Mouse (Mus musculus) neural tube, embryonic 12.5 days (tissue): ENCODE results near the gene Ptbp3. TPM values are rescaled to one million over a fixed set of nuclear protein-coding genes. Genes with fewer than 3 reads are reported as not detected.
A peak's percentile ranks its signal among the peaks of the same experiment; 100 is the strongest.

Source experiments
- ATAC-seq: fragments of 200-750 bp; cut with Nextera tagmentation; 2 replicates; pipeline ENCODE4 v1.8.0; 2017; ENCODE audit warnings: low read depth, mild to moderate bottlenecking, moderate TSS enrichment, moderate library complexity; ENCODE audit not compliant: low FRiP score
- H3K27ac ChIP-seq: fragments of 300-500 bp; sonication (generic); 2 replicates; pipeline ENCODE4 v1.5.1; 2016
- H3K27me3 ChIP-seq: fragments of 300-500 bp; sonication (generic); replicated peaks from 2 replicates; pipeline ENCODE4 v1.6.1; 2016; ENCODE audit warnings: mild to moderate bottlenecking
- H3K36me3 ChIP-seq: fragments of 300-500 bp; sonication (generic); 2 replicates; pipeline ENCODE4 v1.6.1; 2016; ENCODE audit warnings: mild to moderate bottlenecking
- H3K4me1 ChIP-seq: fragments of 300-500 bp; sonication (generic); 2 replicates; pipeline ENCODE4 v1.6.1; 2016
- H3K4me2 ChIP-seq: fragments of 300-500 bp; sonication (generic); replicated peaks from 2 replicates; pipeline ENCODE4 v1.6.1; 2016; ENCODE audit warnings: mild to moderate bottlenecking
- H3K4me3 ChIP-seq: fragments of 300-500 bp; sonication (generic); 2 replicates; pipeline ENCODE4 v1.5.1; 2016
- H3K9ac ChIP-seq: fragments of 300-500 bp; sonication (generic); 2 replicates; pipeline ENCODE4 v1.6.1; 2016; ENCODE audit warnings: mild to moderate bottlenecking
- H3K9me3 ChIP-seq: fragments of 300-500 bp; sonication (generic); 2 replicates; pipeline ENCODE4 v1.6.1; 2016; ENCODE audit warnings: mild to moderate bottlenecking
- WGBS: fragments of 180-500 bp; shearing (Covaris S2); methylation state at CpG from one replicate; pipeline ENCODE4 v1.1.7; 2016; 5-methylcytosine and 5-hydroxymethylcytosine counted together
- polyA plus RNA-seq: library from polyadenylated mRNA; unstranded; fragments of >200 nt; fragmentation: Nextera tagmentation; extraction: Ambion mirVana; gene quantifications from 2 replicates; pipeline ENCODE4 v1.2.1, GENCODE M21; 2016

Gene Ptbp3
- polyA plus RNA-seq, 1 experiment from 2014 or later, result 35.2 TPM

GRCm38 (mm10) chr4:59551901-59552300 is 2.7 kb upstream of the Ptbp3 start:
- Histone ChIP-seq H3K4me2 (no peak overlapping the region), H3K4me3 (no peak overlapping the region), H3K4me1 (peaks cover 8% of the 10 kb centered on the region; the same call in 1 of the 2 replicates), H3K9ac (no peak overlapping the region), H3K36me3 (no peaks in the 10 kb centered on the region), H3K9me3 (no peaks in the 10 kb centered on the region), H3K27me3 (no peaks in the 10 kb centered on the region), H3K27ac (no peak overlapping the region)
- ATAC-seq, result no peak
- 63% methylated on average over 1 of the region's 1 CpGs for WGBS

DNA sequence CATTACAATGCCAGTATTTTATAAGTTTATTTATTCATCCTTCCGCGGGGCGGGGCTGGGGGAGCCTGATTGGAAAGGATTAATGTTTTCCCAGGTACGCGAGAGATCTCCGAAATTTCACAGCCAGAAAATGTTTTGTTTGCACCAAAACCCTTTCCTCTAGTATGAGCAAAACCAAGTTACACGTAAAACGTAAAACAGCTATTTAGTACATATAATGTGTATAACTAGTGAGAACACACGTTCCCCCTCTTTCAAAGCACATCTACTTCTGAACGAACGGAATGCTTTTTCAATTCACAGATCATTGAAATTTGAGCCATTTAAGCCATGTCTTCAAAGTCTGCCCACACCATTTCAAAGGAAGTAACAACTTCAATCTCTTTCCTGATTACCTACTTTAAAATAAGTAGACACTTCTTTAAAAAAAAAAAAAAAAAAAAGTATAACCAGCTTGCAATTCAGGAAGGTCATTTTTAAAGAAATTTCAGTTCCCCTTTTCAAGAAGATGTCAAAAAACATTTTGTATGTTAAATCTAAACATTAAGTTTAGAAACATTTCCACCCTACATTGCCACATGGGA is 905 bp upstream of the Ptbp3 start:
- H3K27ac ChIP-seq, result no peak overlapping the region
- H3K27me3 ChIP-seq, result no peaks in the 10 kb centered on the region
- no peaks in the 10 kb centered on the region for H3K36me3 ChIP-seq
- H3K4me1 ChIP-seq, result peaks cover 10% of the 10 kb centered on the region; the same call in 1 of the 2 replicates
- no peaks in the 10 kb centered on the region for H3K9me3 ChIP-seq
- no peak for ATAC-seq
- 18% methylated on average over 11 of the region's 11 CpGs for WGBS
- no peak overlapping the region for H3K9ac ChIP-seq
- H3K4me3 ChIP-seq, result peak overlapping the region; percentile 87
- H3K4me2 ChIP-seq, result peak overlapping the region; percentile 72

- Histone ChIP-seq H3K27ac (peak overlapping the region; percentile 82), H3K4me2 (peak overlapping the region; percentile 72), H3K36me3 (no peaks in the 10 kb centered on the region), H3K4me3 (peak overlapping the region; percentile 87), H3K27me3 (no peaks in the 10 kb centered on the region), H3K9ac (peak overlapping the region; percentile 90), H3K9me3 (no peaks in the 10 kb centered on the region), H3K4me1 (peaks cover 10% of the 10 kb centered on the region; the same call in 1 of the 2 replicates)
- WGBS, result 1% methylated on average over 81 of the region's 83 CpGs
- ATAC-seq, result peak; percentile 80
Observed at GRCm38 (mm10) chr4:59548560-59549174, 497 bp downstream of the Ptbp3 start.

GRCm38 (mm10) chr4:59548011-59548559 is 1.1 kb downstream of the Ptbp3 start:
- ATAC-seq, result no peak

GRCm38 (mm10) chr4:59547136-59547889 is 1.9 kb downstream of the Ptbp3 start:
- ATAC-seq, result no peak
- H3K9me3 ChIP-seq, result no peaks in the 10 kb centered on the region
- peak overlapping the region; percentile 87; the same call in 1 of the 2 replicates for H3K4me3 ChIP-seq
- H3K4me2 ChIP-seq, result peak overlapping the region; percentile 72
- H3K4me1 ChIP-seq, result peaks cover 10% of the 10 kb centered on the region; the same call in 1 of the 2 replicates
- no peaks in the 10 kb centered on the region for H3K36me3 ChIP-seq
- H3K9ac ChIP-seq, result no peak overlapping the region
- no peaks in the 10 kb centered on the region for H3K27me3 ChIP-seq
- H3K27ac ChIP-seq, result no peak overlapping the region
- 25% methylated on average over 11 of the region's 11 CpGs for WGBS

More at GRCm38 (mm10) chr4:59548011-59548559, 1.1 kb downstream of the Ptbp3 start:
- Histone ChIP-seq H3K4me3 (peak overlapping the region; percentile 87), H3K4me1 (peaks cover 10% of the 10 kb centered on the region; the same call in 1 of the 2 replicates), H3K27me3 (no peaks in the 10 kb centered on the region), H3K9ac (peak overlapping the region; percentile 90), H3K4me2 (peak overlapping the region; percentile 72), H3K9me3 (no peaks in the 10 kb centered on the region), H3K36me3 (no peaks in the 10 kb centered on the region), H3K27ac (no peak overlapping the region)
- 4% methylated on average over 18 of the region's 18 CpGs for WGBS

DNA sequence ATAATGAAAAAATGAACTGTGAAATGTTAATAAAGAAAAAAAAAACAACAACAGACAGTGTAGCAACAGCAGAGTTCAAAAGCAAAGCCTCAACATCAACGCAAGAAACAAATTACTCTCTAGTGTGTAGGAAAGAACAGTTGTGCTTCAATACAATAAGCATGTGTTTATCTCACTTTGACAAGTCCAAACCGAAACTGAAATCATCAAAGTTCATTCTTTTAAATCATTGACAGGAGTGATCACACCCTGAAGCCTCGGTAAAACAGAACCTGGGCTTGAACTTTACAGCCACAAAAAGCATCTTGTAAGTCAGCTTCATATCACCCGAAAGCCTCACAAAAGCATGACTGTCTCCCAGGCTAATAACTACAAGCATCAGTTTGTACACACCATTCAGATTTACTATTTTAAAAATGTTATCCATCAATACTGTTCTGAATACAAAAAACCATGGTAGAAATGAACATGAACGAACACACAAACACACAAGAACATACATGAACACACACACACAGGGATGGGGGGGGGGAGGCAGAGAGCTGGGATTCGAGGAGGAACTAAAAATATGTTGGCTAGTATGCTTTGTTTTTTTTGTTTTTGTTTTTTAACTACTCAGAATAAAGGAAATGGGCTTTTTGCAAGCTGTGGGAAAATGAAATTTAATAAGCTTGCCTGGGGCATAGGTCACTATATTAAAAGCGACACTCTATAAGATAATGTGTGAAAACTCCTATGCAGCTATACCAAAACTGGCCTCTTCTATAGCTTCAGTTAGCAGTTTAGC is 2.7 kb downstream of the Ptbp3 start:
- Histone ChIP-seq H3K4me2 (peak overlapping the region; percentile 72), H3K27me3 (no peaks in the 10 kb centered on the region), H3K4me3 (no peak overlapping the region), H3K9me3 (no peaks in the 10 kb centered on the region), H3K4me1 (peaks cover 10% of the 10 kb centered on the region; the same call in 1 of the 2 replicates), H3K27ac (no peak overlapping the region), H3K36me3 (no peaks in the 10 kb centered on the region), H3K9ac (no peak overlapping the region)
- no peak for ATAC-seq
- 68% methylated on average over 7 of the region's 7 CpGs for WGBS

DNA sequence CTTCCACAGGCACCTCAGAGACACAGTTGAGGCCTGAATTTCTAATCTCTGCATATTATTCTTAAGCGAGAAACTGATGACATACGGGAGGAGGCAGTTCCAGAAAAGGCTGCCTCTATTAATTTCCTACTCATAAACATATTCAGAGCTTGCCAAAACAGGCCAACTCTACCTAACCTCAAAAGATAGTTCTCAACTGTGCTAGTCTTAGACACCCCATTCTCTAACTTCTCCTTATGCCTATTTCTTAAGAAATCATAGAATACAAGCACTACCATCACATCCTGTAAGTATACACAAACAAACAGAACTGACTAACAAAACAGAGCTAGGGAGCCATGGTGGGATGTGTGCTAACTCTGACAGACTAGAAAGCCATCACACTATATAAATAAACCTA is 4.5 kb downstream of the Ptbp3 start:
- Histone ChIP-seq H3K36me3 (no peaks in the 10 kb centered on the region), H3K27me3 (no peaks in the 10 kb centered on the region), H3K4me3 (no peak overlapping the region), H3K27ac (no peak overlapping the region), H3K4me1 (peaks cover 10% of the 10 kb centered on the region; the same call in 1 of the 2 replicates), H3K9me3 (no peaks in the 10 kb centered on the region), H3K4me2 (no peak overlapping the region), H3K9ac (no peak overlapping the region)
- no peak for ATAC-seq
- WGBS, result 89% methylated on average over 2 of the region's 2 CpGs

GRCm38 (mm10) chr4:59543006-59543405 is 6.2 kb downstream of the Ptbp3 start:
- Histone ChIP-seq H3K27ac (no peak overlapping the region), H3K27me3 (no peaks in the 10 kb centered on the region), H3K4me2 (no peak overlapping the region), H3K36me3 (no peaks in the 10 kb centered on the region), H3K9ac (no peak overlapping the region), H3K9me3 (no peaks in the 10 kb centered on the region), H3K4me3 (no peak overlapping the region), H3K4me1 (peaks cover 10% of the 10 kb centered on the region; the same call in 1 of the 2 replicates)
- no peak for ATAC-seq

DNA sequence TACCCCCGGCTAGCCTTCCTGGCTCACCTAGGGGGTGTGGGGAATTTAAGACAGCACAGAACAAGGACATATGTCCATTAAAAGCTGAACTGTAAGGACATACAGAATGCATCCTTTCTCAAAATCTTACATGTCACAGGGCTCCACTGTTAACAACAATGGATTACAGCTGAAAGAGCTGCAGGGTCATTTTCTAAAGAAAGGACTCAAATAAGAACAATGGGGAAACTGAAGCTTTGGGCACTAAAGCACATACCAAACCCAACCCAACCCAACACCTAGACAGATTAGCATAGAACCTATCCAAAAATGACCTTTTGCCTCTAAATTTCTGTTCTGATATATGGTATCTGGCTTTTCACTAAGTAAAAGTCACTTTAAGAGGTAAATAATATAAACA is 12.9 kb downstream of the Ptbp3 start:
- no peak overlapping the region for H3K9ac ChIP-seq
- H3K27me3 ChIP-seq, result no peaks in the 10 kb centered on the region
- H3K4me2 ChIP-seq, result no peak overlapping the region
- no peak overlapping the region for H3K27ac ChIP-seq
- no peaks in the 10 kb centered on the region for H3K4me1 ChIP-seq
- H3K9me3 ChIP-seq, result no peaks in the 10 kb centered on the region
- H3K36me3 ChIP-seq, result no peaks in the 10 kb centered on the region
- 86% methylated on average over 1 of the region's 1 CpGs for WGBS
- no peak for ATAC-seq
- H3K4me3 ChIP-seq, result no peak overlapping the region

DNA sequence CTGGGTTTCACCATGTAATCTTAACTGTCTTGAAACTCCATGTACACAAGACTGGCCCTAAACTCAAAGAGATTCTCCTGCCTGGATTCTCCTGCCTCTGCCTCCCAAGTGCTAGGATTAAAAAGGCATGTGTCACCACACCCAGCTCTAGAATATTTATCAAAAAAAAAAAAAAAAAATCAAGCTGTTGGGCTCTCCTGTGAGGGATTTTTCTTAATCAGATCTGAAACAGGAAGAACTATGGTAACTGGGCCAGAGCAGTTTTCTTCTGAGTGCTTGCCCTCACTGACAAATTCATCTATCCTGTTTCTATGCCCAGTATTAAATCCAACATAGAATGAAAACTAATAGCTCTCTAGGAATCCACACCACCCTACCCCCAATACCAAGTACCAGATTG is 13.5 kb downstream of the Ptbp3 start:
- no peak overlapping the region for H3K4me2 ChIP-seq
- H3K9me3 ChIP-seq, result no peaks in the 10 kb centered on the region
- H3K27me3 ChIP-seq, result no peaks in the 10 kb centered on the region
- H3K36me3 ChIP-seq, result no peaks in the 10 kb centered on the region
- ATAC-seq, result no peak
- no peak overlapping the region for H3K27ac ChIP-seq
- no peak overlapping the region for H3K9ac ChIP-seq
- no peaks in the 10 kb centered on the region for H3K4me1 ChIP-seq
- no peak overlapping the region for H3K4me3 ChIP-seq

DNA sequence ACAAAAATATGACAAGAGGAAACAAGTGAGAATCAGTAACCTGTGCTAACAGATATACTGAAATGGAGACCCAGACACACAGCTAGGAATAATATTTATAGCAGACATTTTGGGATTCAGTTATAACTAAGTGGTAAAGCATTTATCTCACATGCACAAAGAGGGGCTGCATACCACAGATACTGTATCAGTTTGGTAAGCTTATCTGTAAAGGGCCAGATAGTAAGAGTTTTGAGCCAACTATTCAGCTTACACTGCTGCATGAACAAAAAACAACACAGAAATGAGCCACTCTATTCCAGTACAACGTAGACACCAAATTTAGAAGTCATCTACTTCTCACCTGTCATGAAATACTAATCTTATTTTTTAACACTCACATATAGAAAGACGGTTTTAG is 15.9 kb downstream of the Ptbp3 start:
- Histone ChIP-seq H3K36me3 (no peaks in the 10 kb centered on the region), H3K27ac (no peak overlapping the region), H3K4me1 (no peaks in the 10 kb centered on the region), H3K9ac (no peak overlapping the region), H3K9me3 (no peaks in the 10 kb centered on the region), H3K4me3 (no peak overlapping the region), H3K4me2 (no peak overlapping the region), H3K27me3 (no peaks in the 10 kb centered on the region)
- no peak for ATAC-seq
- 91% methylated on average over 2 of the region's 2 CpGs for WGBS

GRCm38 (mm10) chr4:59531172-59531571 is 18.0 kb downstream of the Ptbp3 start:
- 45% methylated on average over 1 of the region's 1 CpGs for WGBS
- Histone ChIP-seq H3K27me3 (no peaks in the 10 kb centered on the region), H3K4me3 (no peak overlapping the region), H3K27ac (no peak overlapping the region), H3K9ac (no peak overlapping the region), H3K9me3 (no peaks in the 10 kb centered on the region), H3K36me3 (no peaks in the 10 kb centered on the region), H3K4me1 (no peaks in the 10 kb centered on the region), H3K4me2 (no peak overlapping the region)
- no peak; the same call in 1 of the 2 replicates for ATAC-seq
